Mouse (Mus musculus) erythroblast, adult 5-6 weeks (primary cell): Measurements from ENCODE around the gene Srsf7. TPM values are rescaled to one million over a fixed set of nuclear protein-coding genes. Genes with fewer than 3 reads are reported as not detected.
"Not testable (repeated sequence)": the region's sequence is repeated elsewhere in the genome, so short reads cannot be mapped to it uniquely, and the experiment has no call there.

Source experiments
- ATAC-seq: replicated peaks from 2 replicates; pipeline ENCODE4 v1.8.0; 2016; ENCODE audit warnings: moderate number of reproducible peaks, mild to moderate bottlenecking, moderate TSS enrichment, inconsistent platforms; ENCODE audit not compliant: poor library complexity, low FRiP score, severe bottlenecking
- total RNA-seq, 2 experiments: library from RNA; stranded (forward) in 1 of 2; stranded (reverse) in 1 of 2; fragments of 150-400 nt in 1 of 2; fragments of 200-764, 138-1000 nt in 1 of 2; gene quantifications; 2 replicates each; pipeline versions ENCODE4 v1.2.3 to v1.2.4; 2015 to 2017; ENCODE audit warnings: low replicate concordance in 2 of 2

Gene Srsf7
- total RNA-seq, 2 experiments from 2014 or later: 90.9 to 116 TPM

GRCm38 (mm10) chr17:80206301-80206670 lies 821 bp downstream of the Srsf7 start:
- peak; percentile 66 for ATAC-seq

GRCm38 (mm10) chr17:80205657-80206056 lies 1.4 kb downstream of the Srsf7 start:
- no peak for ATAC-seq

- ATAC-seq: no peak
Observed at GRCm38 (mm10) chr17:80199160-80199778, 7.8 kb downstream of the Srsf7 start.

- peak; percentile 35; the same call in 1 of the 2 replicates for ATAC-seq
Observed at GRCm38 (mm10) chr17:80193075-80193474, 14.0 kb downstream of the Srsf7 start.

- ATAC-seq: no peak
Observed at GRCm38 (mm10) chr17:80183615-80184014, 23.5 kb downstream of the Srsf7 start.

- ATAC-seq: no peak
Observed at GRCm38 (mm10) chr17:80180468-80180867, 26.6 kb downstream of the Srsf7 start.

GRCm38 (mm10) chr17:80179959-80180358 lies 27.1 kb downstream of the Srsf7 start:
- ATAC-seq: peak; percentile 77

GRCm38 (mm10) chr17:80178846-80179245 lies 28.3 kb downstream of the Srsf7 start:
- ATAC-seq: not testable (repeated sequence)

GRCm38 (mm10) chr17:80175966-80176365 lies 31.1 kb downstream of the Srsf7 start:
- ATAC-seq: no peak

GRCm38 (mm10) chr17:80175386-80175739 lies 31.7 kb downstream of the Srsf7 start:
- ATAC-seq: no peak

- 0 out of 2 replicates have a peak, but pooled peaks have one; percentile 38 for ATAC-seq
Observed at GRCm38 (mm10) chr17:80174699-80175385, 32.3 kb downstream of the Srsf7 start.

- no peak for ATAC-seq
Observed at GRCm38 (mm10) chr17:80174146-80174545, 33.0 kb downstream of the Srsf7 start.

- no peak for ATAC-seq
Observed at GRCm38 (mm10) chr17:80173708-80174107, 33.4 kb downstream of the Srsf7 start.

GRCm38 (mm10) chr17:80172761-80173160 lies 34.3 kb downstream of the Srsf7 start:
- ATAC-seq: no peak

- no peak for ATAC-seq
Observed at GRCm38 (mm10) chr17:80171948-80172347, 35.2 kb downstream of the Srsf7 start.

GRCm38 (mm10) chr17:80170951-80171350 lies 36.2 kb downstream of the Srsf7 start:
- no peak for ATAC-seq

GRCm38 (mm10) chr17:80169792-80170191 lies 37.3 kb downstream of the Srsf7 start:
- ATAC-seq: no peak

GRCm38 (mm10) chr17:80168425-80169182 lies 38.5 kb downstream of the Srsf7 start:
- no peak for ATAC-seq

- ATAC-seq: no peak
Observed at GRCm38 (mm10) chr17:80167851-80168251, 39.3 kb downstream of the Srsf7 start.

GRCm38 (mm10) chr17:80167436-80167835 lies 39.7 kb downstream of the Srsf7 start:
- ATAC-seq: no peak

GRCm38 (mm10) chr17:80166346-80166745 lies 40.8 kb downstream of the Srsf7 start:
- no peak for ATAC-seq
